Mouse (Mus musculus): ENCODE results near the gene Pomt1. TPM values are rescaled to one million over a fixed set of nuclear protein-coding genes. Genes with fewer than 3 reads are reported as not detected.

Gene Pomt1
- total and polyA plus RNA-seq, 2 experiments from 2014 or later, result 6.7 to 19.8 TPM

DNA sequence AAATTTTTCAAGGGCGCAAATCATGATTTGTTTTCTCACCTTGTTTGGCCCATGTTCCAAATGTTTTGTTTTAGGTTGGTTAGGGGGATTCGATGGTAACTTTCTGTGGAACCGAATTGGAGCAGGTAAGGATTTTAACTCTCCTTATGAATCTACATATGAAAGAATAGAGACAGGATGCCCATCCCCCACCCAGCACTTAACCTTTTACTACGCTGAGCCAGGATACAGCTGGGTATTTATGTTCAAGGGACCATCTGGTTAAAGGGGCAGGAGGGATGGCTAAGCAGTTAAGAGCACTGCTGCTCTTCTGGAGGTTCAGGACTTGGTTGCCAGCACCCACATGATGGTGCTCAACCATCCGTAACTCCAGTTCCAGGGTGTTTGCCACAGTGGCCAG is 4.2 kb downstream of the Pomt1 start:
- Histone ChIP-seq H3K4me2 (ENCODE audit: low read depth, low read length) (no peak overlapping the region), H3K27ac (ENCODE audit: low read depth) (no peak overlapping the region), H3K9ac (replicated peaks; ENCODE audit: low read depth, low read length) (no peak overlapping the region), H3K9me3 (replicated peaks; ENCODE audit: control insufficient read depth, low read length) (no peaks in the 10 kb centered on the region), H3K27me3 (ENCODE audit: control insufficient read depth, insufficient read depth, low read length) (no peaks in the 10 kb centered on the region), H3K4me1 (ENCODE audit: control insufficient read depth, insufficient read depth) (peaks cover 9% of the 10 kb centered on the region), H3K4me3 (ENCODE audit: low read depth, low read length) (no peak overlapping the region), H3K36me3 (replicated peaks; ENCODE audit: control insufficient read depth, insufficient read depth, low read length) (peaks cover 13% of the 10 kb centered on the region)
- 86% methylated on average over 5 of the region's 5 CpGs for WGBS
- DNase-seq (ENCODE audit: low spot score) (no peak), ATAC-seq (ENCODE audit: insufficient read depth, low read depth) (no peak)
- no peak for TF ChIP-seq EP300 (IDR thresholded peaks at IDR 0.05; ENCODE audit: low read depth)

DNA sequence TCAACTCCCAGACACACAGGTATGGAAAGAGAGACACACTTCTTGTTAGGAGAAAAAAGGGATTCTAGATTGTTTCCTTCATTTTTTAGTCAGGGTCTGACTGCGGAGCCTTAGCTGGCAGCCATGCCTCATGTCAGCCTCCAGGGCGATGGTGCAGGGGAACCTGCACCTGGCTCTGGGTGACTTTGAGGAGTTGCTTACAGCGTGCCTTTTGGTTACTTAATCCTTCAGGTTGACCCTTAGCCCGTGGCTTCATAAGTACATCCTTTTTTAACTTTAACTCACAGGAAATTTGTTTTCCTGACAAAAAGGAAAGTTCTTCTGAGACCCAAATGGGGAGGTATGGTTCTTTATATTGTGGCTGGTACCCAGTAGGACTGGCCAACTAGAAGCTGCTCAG is 6.6 kb downstream of the Pomt1 start:
- ATAC-seq (ENCODE audit: insufficient read depth, low read depth) (no peak), DNase-seq (ENCODE audit: low spot score) (no peak)
- Histone ChIP-seq H3K27ac (ENCODE audit: low read depth) (no peak overlapping the region), H3K4me1 (ENCODE audit: control insufficient read depth, insufficient read depth) (no peaks in the 10 kb centered on the region), H3K4me2 (ENCODE audit: low read depth, low read length) (no peak overlapping the region), H3K9ac (replicated peaks; ENCODE audit: low read depth, low read length) (no peak overlapping the region), H3K9me3 (replicated peaks; ENCODE audit: control insufficient read depth, low read length) (no peaks in the 10 kb centered on the region), H3K36me3 (replicated peaks; ENCODE audit: control insufficient read depth, insufficient read depth, low read length) (peaks cover 23% of the 10 kb centered on the region), H3K4me3 (ENCODE audit: low read depth, low read length) (no peak overlapping the region), H3K27me3 (ENCODE audit: control insufficient read depth, insufficient read depth, low read length) (no peaks in the 10 kb centered on the region)
- no peak for TF ChIP-seq EP300 (IDR thresholded peaks at IDR 0.05; ENCODE audit: low read depth)
- TF ChIP-seq CTCF (IDR thresholded peaks at IDR 0.05; ENCODE audit: low read depth), result no peak
- WGBS, result 85% methylated on average over 4 of the region's 4 CpGs

DNA sequence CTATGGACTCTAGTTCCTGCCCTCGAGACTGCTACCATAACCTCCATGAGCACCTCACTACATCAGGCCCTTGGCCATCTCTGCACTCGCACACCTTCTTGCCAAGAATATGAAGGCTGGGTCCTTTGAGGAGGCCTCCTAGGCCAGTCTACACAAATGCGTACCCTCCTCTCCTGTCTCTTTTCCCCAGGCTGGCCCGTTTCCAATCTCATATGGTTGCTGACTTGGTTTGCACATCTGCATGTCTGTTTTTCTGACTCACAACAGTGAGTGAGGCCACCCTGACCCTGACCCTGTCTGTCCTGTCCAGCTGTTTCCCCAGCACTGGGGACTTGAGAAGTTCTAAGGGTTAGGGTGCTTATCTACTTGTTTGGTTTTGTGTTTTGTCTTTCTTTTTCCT is 10.4 kb downstream of the Pomt1 start:
- no peak overlapping the region for H3K9ac ChIP-seq (replicated peaks; ENCODE audit: low read depth, low read length)
- TF ChIP-seq EP300 (IDR thresholded peaks at IDR 0.05; ENCODE audit: low read depth), result no peak
- no peak for TF ChIP-seq CTCF (IDR thresholded peaks at IDR 0.05; ENCODE audit: low read depth)
- H3K4me1 ChIP-seq (ENCODE audit: control insufficient read depth, insufficient read depth), result no peaks in the 10 kb centered on the region
- H3K4me3 ChIP-seq (ENCODE audit: low read depth, low read length), result no peak overlapping the region
- no peak for ATAC-seq (ENCODE audit: insufficient read depth, low read depth)
- no peaks in the 10 kb centered on the region for H3K9me3 ChIP-seq (replicated peaks; ENCODE audit: control insufficient read depth, low read length)
- no peaks in the 10 kb centered on the region for H3K27me3 ChIP-seq (ENCODE audit: control insufficient read depth, insufficient read depth, low read length)
- DNase-seq (ENCODE audit: low spot score), result no peak
- no peak overlapping the region for H3K4me2 ChIP-seq (ENCODE audit: low read depth, low read length)
- WGBS, result 77% methylated on average over 4 of the region's 4 CpGs
- peaks cover 42% of the 10 kb centered on the region for H3K36me3 ChIP-seq (replicated peaks; ENCODE audit: control insufficient read depth, insufficient read depth, low read length)
- no peak overlapping the region for H3K27ac ChIP-seq (ENCODE audit: low read depth)

GRCm38 (mm10) chr2:32248377-32249361 is 12.3 kb downstream of the Pomt1 start:
- Histone ChIP-seq H3K27ac (ENCODE audit: low read depth) (no peak overlapping the region), H3K4me2 (ENCODE audit: low read depth, low read length) (no peak overlapping the region), H3K4me3 (ENCODE audit: low read depth, low read length) (no peak overlapping the region), H3K27me3 (ENCODE audit: control insufficient read depth, insufficient read depth, low read length) (no peaks in the 10 kb centered on the region), H3K4me1 (ENCODE audit: control insufficient read depth, insufficient read depth) (no peaks in the 10 kb centered on the region), H3K9ac (replicated peaks; ENCODE audit: low read depth, low read length) (no peak overlapping the region), H3K9me3 (replicated peaks; ENCODE audit: control insufficient read depth, low read length) (no peaks in the 10 kb centered on the region), H3K36me3 (replicated peaks; ENCODE audit: control insufficient read depth, insufficient read depth, low read length) (peaks cover 40% of the 10 kb centered on the region)
- ATAC-seq (ENCODE audit: insufficient read depth, low read depth) (no peak), DNase-seq (ENCODE audit: low spot score) (no peak)
- 75% methylated on average over 10 of the region's 10 CpGs for WGBS
- no peak for TF ChIP-seq EP300 (IDR thresholded peaks at IDR 0.05; ENCODE audit: low read depth)
- no peak for TF ChIP-seq CTCF (IDR thresholded peaks at IDR 0.05; ENCODE audit: low read depth)

- no peak for TF ChIP-seq EP300 (IDR thresholded peaks at IDR 0.05; ENCODE audit: low read depth)
- TF ChIP-seq CTCF (IDR thresholded peaks at IDR 0.05; ENCODE audit: low read depth), result no peak
- no peaks in the 10 kb centered on the region for H3K27me3 ChIP-seq (ENCODE audit: control insufficient read depth, insufficient read depth, low read length)
- no peaks in the 10 kb centered on the region for H3K9me3 ChIP-seq (replicated peaks; ENCODE audit: control insufficient read depth, low read length)
- DNase-seq (ENCODE audit: low spot score), result no peak
- H3K4me3 ChIP-seq (ENCODE audit: low read depth, low read length), result no peak overlapping the region
- WGBS, result 78% methylated on average over 12 of the region's 12 CpGs
- no peak overlapping the region for H3K9ac ChIP-seq (replicated peaks; ENCODE audit: low read depth, low read length)
- no peaks in the 10 kb centered on the region for H3K4me1 ChIP-seq (ENCODE audit: control insufficient read depth, insufficient read depth)
- no peak for ATAC-seq (ENCODE audit: insufficient read depth, low read depth)
- H3K27ac ChIP-seq (ENCODE audit: low read depth), result no peak overlapping the region
- peaks cover 63% of the 10 kb centered on the region for H3K36me3 ChIP-seq (replicated peaks; ENCODE audit: control insufficient read depth, insufficient read depth, low read length)
- H3K4me2 ChIP-seq (ENCODE audit: low read depth, low read length), result no peak overlapping the region
Observed at GRCm38 (mm10) chr2:32251791-32252527, 15.6 kb downstream of the Pomt1 start.
